Mouse (Mus musculus): ENCODE results near the gene Fem1a. TPM values are rescaled to one million over a fixed set of nuclear protein-coding genes. Genes with fewer than 3 reads are reported as not detected.

Fem1a gene
- polyA plus RNA-seq, 1 experiment from 2014 or later = 18.2 TPM

DNA sequence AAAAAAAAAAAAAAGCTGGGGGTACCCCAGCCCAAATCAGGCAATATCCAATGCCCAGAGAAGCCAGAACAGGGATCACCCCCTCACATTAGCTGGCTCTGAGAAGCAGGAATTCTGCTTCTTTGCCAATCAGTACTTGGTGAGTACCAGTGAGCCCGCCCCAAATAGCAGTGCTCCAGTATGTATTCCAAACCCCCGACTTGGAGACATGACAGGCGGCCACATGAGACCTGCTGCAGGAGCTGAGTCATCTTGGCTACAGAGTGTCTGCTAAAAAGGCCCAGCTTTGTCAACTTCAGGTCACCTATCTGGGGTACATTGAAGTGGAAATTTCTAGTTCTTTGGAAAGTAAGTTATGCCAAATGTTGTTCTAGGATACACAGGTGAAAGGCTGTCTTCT lies 30.0 kb upstream of the Fem1a start:
- H3K27me3 ChIP-seq = peaks cover 10% of the 10 kb centered on the region
- H3K9me3 ChIP-seq = no peaks in the 10 kb centered on the region
- no peak overlapping the region for H3K9ac ChIP-seq
- no peaks in the 10 kb centered on the region for H3K4me1 ChIP-seq
- no peaks in the 10 kb centered on the region for H3K36me3 ChIP-seq (replicated peaks)
- 76% methylated on average over 3 of the region's 3 CpGs for WGBS
- ATAC-seq (ENCODE audit: low FRiP score) = no peak
- no peak overlapping the region for H3K27ac ChIP-seq
- H3K4me3 ChIP-seq (replicated peaks) = no peak overlapping the region
- H3K4me2 ChIP-seq = no peak overlapping the region

DNA sequence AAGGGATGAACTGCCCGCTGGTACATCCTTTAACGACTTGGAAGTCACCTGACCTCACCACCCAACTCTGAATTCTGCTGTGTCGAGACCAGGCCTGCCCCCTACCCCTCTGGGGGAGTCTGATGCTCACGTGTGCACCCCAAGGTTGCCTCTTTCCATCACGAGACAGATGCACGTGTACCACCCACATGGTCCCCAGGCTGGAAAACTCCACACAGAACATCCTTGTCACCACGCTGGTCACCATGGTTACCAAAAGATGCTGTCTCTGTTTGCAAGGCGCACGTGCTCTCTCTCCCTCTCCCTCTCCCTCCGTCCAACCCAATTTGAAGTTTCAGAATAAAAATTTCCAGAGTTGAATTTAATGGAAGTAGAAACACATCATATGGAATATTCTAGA lies 26.7 kb upstream of the Fem1a start:
- no peak for ATAC-seq (ENCODE audit: low FRiP score)
- Histone ChIP-seq H3K27ac (no peak overlapping the region), H3K4me1 (peaks cover 12% of the 10 kb centered on the region), H3K36me3 (replicated peaks) (no peaks in the 10 kb centered on the region), H3K4me3 (replicated peaks) (no peak overlapping the region), H3K9ac (no peak overlapping the region), H3K9me3 (no peaks in the 10 kb centered on the region), H3K4me2 (no peak overlapping the region), H3K27me3 (peaks cover 10% of the 10 kb centered on the region)
- WGBS = 65% methylated on average over 10 of the region's 10 CpGs

DNA sequence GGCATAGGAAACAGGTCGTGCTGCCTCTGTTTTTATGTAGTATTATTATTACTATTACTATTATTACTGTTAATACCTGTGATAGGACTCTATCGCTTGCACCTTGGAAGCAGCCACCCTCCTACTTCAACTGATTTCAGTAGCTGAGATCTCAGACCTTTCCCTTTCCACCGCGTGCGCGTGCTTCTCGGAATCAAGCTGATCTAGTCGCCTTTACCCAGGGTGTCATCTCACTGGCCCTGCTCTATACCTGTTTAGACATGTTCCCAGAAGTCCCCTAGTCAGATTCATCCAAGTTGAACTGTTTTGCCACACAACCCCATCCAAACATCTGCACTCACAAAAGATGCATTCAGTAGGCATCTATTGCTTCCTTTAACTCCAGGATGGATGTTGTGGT lies 23.2 kb upstream of the Fem1a start:
- Histone ChIP-seq H3K27me3 (peaks cover 6% of the 10 kb centered on the region), H3K4me1 (peaks cover 16% of the 10 kb centered on the region), H3K27ac (0 out of 2 replicates have a peak overlapping the region, but pooled peaks have one; percentile 21), H3K4me2 (peak overlapping the region; percentile 36), H3K36me3 (replicated peaks) (no peaks in the 10 kb centered on the region), H3K4me3 (replicated peaks) (no peak overlapping the region), H3K9ac (no peak overlapping the region), H3K9me3 (no peaks in the 10 kb centered on the region)
- 57% methylated on average over 8 of the region's 8 CpGs for WGBS
- ATAC-seq (ENCODE audit: low FRiP score) = peak; percentile 33

DNA sequence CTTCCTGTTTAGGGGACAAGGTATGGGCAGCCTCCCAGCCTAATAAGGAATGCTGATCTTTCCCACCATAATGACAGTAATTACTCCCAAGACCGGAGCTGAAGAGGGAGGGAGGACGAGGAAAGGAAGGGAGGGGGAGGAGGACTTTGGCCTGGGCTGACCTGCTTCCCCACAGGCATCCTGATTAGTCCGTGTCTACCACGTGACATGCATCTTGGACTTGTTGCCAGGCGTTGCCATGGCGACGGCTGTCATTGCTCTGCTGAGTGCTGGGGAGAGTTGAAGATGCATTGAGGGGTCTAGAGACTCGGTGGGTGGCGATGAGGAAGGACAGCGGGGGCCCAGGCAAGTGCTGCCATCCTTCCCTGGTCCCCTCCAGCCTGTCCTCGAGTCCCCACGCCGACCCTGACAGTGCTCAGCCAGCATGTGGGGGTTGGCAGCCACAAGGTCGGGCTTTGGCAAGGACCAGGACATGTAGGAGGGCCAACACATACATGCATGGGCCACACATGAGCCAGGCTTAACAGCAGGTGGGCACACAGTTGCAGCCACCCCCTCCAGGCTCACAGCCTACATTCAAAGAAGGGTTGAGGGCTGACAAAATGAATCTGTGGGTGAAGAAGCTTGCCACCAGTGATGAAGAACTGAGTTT lies 22.7 kb upstream of the Fem1a start:
- Histone ChIP-seq H3K9me3 (no peaks in the 10 kb centered on the region), H3K27me3 (peaks cover 3% of the 10 kb centered on the region), H3K9ac (no peak overlapping the region), H3K4me2 (peak overlapping the region; percentile 36), H3K4me3 (replicated peaks) (no peak overlapping the region; the same call in 1 of the 2 replicates), H3K27ac (peak overlapping the region; percentile 38; the same call in 1 of the 2 replicates), H3K4me1 (peaks cover 16% of the 10 kb centered on the region), H3K36me3 (replicated peaks) (no peaks in the 10 kb centered on the region)
- WGBS = 4% methylated on average over 14 of the region's 14 CpGs
- peak; percentile 97 for ATAC-seq (ENCODE audit: low FRiP score)

DNA sequence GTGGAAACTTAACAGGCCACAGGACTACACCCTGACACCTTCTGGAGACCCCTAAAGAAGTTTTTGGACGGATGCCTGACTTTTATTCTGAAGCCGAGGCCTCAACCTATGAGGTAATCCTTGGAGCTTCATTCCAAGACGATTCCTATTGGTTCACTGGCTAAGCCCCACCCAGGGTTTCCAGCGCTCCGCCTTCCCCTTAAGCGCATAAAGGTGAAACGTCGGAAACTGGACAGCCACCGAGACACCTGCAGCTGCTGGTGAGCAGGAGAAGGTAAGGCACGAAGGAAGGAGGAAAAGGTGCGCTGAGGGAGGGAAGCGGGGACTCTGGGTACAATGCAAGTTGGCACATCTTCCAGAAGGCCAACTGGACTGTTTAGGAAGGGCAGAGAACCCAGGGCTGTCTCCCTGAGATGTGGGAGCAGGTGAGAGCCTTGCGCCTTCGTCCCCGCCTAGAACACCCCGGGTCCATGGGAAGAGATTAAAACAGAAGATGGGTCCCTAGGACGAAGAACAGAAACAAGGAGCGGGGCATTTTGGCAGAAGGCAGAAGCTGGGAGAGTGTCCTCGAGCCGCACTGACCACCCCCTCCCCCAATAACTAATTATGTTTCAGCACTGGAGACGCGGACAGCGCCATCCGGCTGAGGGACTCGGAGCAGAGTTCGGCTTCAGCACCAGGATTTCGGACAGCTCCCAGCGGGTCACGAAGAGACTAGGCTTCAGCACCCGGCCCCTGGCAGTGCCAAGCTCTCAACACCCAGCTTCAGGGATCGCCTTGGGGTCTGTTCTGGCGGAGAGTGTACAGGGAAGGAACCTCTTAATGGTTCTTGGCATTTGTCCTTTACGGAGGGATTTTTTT lies 14.8 kb upstream of the Fem1a start:
- ATAC-seq (ENCODE audit: low FRiP score) = peak; percentile 73; the same call in 1 of the 2 replicates
- Histone ChIP-seq H3K9me3 (no peaks in the 10 kb centered on the region), H3K4me3 (replicated peaks) (peak overlapping the region; percentile 39), H3K27ac (no peak overlapping the region), H3K36me3 (replicated peaks) (no peaks in the 10 kb centered on the region), H3K4me1 (peaks cover 6% of the 10 kb centered on the region; the same call in 1 of the 2 replicates), H3K9ac (peak overlapping the region; percentile 25; the same call in 1 of the 2 replicates), H3K4me2 (peak overlapping the region; percentile 45), H3K27me3 (peaks cover 19% of the 10 kb centered on the region)
- WGBS = under 1% methylated on average over 33 of the region's 33 CpGs

DNA sequence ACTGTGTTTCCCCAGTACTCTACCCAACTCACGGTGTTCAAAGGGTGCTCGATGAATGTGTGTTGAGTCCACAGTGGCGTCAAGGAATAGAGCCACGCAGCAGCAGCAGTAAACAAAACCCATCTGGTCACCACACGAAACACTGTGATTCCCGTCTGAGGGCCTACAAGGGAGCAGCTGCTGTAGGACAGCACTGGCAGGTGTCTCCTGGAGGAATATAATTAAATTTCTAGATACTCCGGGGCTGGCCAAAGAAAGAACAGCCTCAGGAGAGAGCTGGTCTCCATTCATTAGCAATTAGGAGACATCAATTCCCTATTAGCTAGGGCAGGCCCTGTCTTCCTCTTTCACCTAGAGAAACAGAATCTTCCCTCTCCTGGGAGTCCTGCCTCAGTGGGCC lies 11.0 kb upstream of the Fem1a start:
- ATAC-seq (ENCODE audit: low FRiP score) = 0 out of 2 replicates have a peak, but pooled peaks have one; percentile 30

DNA sequence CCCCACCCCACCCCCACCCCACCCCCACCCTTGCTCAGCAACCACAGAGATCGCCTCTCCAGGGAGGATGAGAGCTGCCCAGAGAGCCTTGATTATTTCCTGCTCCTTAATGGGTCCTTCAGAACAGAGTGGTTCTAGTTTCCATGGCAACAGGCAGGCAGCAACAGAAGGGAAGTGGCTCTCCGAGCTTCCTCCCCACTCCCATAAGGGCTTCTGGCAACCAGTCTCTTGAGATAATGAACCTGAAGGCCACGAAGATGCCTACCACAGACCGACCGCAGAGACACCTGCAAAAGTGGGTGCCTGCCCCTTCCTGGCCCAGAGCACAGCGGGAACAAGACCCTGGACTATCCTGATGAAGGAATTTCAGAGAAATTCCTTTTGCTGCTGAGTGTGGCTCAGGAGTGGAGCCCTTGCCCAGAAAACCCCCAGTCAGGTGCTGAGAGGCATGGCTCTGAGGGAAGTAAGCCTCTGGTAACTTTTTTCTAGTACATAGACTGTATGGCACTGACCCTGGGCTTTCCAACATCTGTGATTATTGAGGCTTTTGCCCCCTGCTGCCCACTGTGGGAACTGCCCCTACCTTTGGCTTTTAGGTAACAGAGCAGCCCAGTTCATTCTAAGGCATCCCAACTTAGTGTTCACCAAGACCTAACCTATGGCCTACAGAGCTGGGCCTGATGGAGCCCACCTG lies 5.3 kb upstream of the Fem1a start:
- Histone ChIP-seq H3K4me2 (peak overlapping the region; percentile 22), H3K27ac (peak overlapping the region; percentile 84), H3K4me1 (peaks cover 13% of the 10 kb centered on the region), H3K27me3 (0 out of 2 replicates have a peak, but pooled peaks cover 9% of the 10 kb centered on the region), H3K9me3 (no peaks in the 10 kb centered on the region), H3K36me3 (replicated peaks) (no peaks in the 10 kb centered on the region), H3K9ac (no peak overlapping the region), H3K4me3 (replicated peaks) (no peak overlapping the region)
- WGBS = 22% methylated on average over 6 of the region's 6 CpGs
- peak; percentile 65 for ATAC-seq (ENCODE audit: low FRiP score)

More for the DNA sequence above, 11.0 kb upstream of the Fem1a start:
- Histone ChIP-seq H3K9ac (no peak overlapping the region), H3K4me3 (replicated peaks) (no peak overlapping the region), H3K27me3 (peaks cover 24% of the 10 kb centered on the region), H3K4me2 (no peak overlapping the region), H3K9me3 (no peaks in the 10 kb centered on the region), H3K4me1 (peaks cover 5% of the 10 kb centered on the region), H3K36me3 (replicated peaks) (no peaks in the 10 kb centered on the region), H3K27ac (no peak overlapping the region)
- WGBS = 66% methylated on average over 7 of the region's 7 CpGs

DNA sequence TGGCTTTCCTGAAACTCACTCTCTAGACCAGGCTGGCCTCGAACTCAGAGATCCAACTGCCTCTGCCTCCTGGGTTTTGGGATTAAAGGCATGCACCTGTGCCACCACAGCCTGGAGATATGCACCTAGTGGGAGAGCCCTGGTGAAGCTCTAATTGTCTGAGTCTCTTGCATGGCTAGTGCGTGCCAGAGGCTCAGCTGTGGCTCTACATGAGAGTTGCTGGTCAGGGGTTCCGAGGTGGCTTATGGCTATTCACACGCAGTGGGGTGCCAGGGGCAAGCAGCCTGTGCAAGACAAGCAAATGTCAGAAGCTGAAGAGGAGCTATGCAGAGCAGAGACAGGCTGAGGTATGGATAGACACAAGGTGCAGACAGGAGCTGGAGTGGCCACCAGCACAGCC lies 1.9 kb upstream of the Fem1a start:
- no peak overlapping the region for H3K4me3 ChIP-seq (replicated peaks)
- peaks cover 37% of the 10 kb centered on the region for H3K4me1 ChIP-seq
- H3K27me3 ChIP-seq = no peaks in the 10 kb centered on the region
- 80% methylated on average over 4 of the region's 4 CpGs for WGBS
- peaks cover 18% of the 10 kb centered on the region for H3K36me3 ChIP-seq (replicated peaks)
- H3K9me3 ChIP-seq = no peaks in the 10 kb centered on the region
- ATAC-seq (ENCODE audit: low FRiP score) = no peak
- H3K27ac ChIP-seq = no peak overlapping the region
- no peak overlapping the region for H3K9ac ChIP-seq
- no peak overlapping the region for H3K4me2 ChIP-seq

DNA sequence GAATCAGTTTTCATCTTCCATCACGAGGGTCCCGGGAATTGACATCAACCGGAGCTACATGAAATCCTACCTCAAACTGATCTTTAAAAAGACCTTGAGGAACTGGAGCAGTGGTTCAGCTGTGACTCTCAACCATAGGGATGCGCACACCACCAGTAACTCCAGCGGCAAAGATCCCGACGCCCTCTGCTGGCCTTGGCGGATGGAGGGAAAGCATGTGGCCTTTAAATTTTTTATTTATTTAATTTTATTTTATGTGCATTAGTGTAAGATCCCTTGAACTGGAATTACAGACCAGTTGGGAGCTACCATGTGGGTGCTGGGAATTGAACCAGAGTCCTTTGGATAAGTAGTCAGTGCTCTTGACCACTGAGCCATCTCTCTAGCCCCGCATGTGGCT lies 1.2 kb upstream of the Fem1a start:
- H3K4me2 ChIP-seq = peak overlapping the region; percentile 60
- H3K9me3 ChIP-seq = no peaks in the 10 kb centered on the region
- H3K4me3 ChIP-seq (replicated peaks) = peak overlapping the region; percentile 72; the same call in 1 of the 2 replicates
- H3K27me3 ChIP-seq = no peaks in the 10 kb centered on the region
- H3K36me3 ChIP-seq (replicated peaks) = peaks cover 25% of the 10 kb centered on the region
- no peak overlapping the region for H3K9ac ChIP-seq
- H3K4me1 ChIP-seq = peaks cover 44% of the 10 kb centered on the region
- H3K27ac ChIP-seq = peak overlapping the region; percentile 43
- no peak for ATAC-seq (ENCODE audit: low FRiP score)
- WGBS = 20% methylated on average over 9 of the region's 9 CpGs

DNA sequence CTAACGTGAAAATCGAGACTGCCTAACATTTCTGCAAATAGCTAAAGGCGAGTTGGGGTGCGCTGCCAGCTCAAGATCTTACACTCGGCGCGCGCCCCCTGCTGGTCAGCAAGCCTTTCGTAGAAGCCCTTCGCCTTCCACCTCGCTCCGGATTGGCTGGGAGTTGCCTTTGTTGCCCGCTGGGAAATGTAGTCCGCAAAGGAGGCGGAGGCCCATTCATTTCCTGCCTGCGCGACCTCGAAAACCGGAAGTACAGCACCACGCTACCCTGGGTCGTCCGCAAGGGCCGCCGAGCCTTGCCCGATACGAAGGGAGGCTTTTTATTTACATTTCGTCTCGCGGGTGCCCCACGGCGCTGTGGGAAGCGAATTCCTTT lies 759 bp upstream of the Fem1a start:
- H3K36me3 ChIP-seq (replicated peaks) = peaks cover 30% of the 10 kb centered on the region
- H3K9ac ChIP-seq = peak overlapping the region; percentile 41
- peak overlapping the region; percentile 72 for H3K4me3 ChIP-seq (replicated peaks)
- peak overlapping the region; percentile 60 for H3K4me2 ChIP-seq
- peak overlapping the region; percentile 90 for H3K27ac ChIP-seq
- no peaks in the 10 kb centered on the region for H3K9me3 ChIP-seq
- peak; percentile 94 for ATAC-seq (ENCODE audit: low FRiP score)
- WGBS = under 1% methylated on average over 32 of the region's 32 CpGs
- H3K27me3 ChIP-seq = no peaks in the 10 kb centered on the region
- peaks cover 43% of the 10 kb centered on the region for H3K4me1 ChIP-seq

DNA sequence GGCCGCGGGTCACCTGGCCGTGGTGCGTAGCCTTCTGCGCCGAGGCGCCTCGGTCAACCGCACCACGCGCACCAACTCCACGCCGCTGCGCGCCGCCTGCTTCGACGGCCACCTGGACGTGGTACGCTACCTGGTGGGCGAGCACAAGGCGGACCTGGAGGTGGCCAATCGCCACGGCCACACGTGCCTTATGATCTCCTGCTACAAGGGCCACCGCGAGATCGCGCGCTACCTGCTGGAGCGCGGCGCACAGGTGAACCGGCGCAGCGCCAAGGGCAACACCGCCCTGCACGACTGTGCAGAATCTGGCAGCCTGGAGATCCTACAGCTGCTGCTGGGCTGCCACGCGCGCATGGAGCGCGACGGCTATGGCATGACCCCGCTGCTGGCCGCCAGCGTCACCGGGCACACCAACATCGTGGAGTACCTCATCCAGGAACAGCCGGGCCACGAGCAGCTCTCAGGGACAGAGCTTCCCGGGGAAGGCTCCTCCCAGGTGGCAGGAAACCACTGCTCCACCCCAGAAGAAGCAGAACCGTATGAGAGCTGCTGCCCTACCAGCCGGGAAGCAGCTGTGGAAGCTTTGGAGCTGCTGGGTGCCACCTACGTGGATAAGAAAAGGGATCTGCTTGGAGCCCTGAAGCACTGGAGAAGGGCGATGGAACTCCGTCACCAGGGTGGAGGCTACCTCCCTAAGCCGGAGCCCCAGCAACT lies 728 bp downstream of the Fem1a start:
- ATAC-seq (ENCODE audit: low FRiP score) = no peak
- H3K27me3 ChIP-seq = no peaks in the 10 kb centered on the region
- H3K4me2 ChIP-seq = peak overlapping the region; percentile 98
- 12% methylated on average over 58 of the region's 58 CpGs for WGBS
- H3K4me1 ChIP-seq = peaks cover 45% of the 10 kb centered on the region
- peak overlapping the region; percentile 69 for H3K9ac ChIP-seq
- H3K9me3 ChIP-seq = no peaks in the 10 kb centered on the region
- peak overlapping the region; percentile 72 for H3K4me3 ChIP-seq (replicated peaks)
- H3K27ac ChIP-seq = peak overlapping the region; percentile 70; the same call in 1 of the 2 replicates
- H3K36me3 ChIP-seq (replicated peaks) = peaks cover 43% of the 10 kb centered on the region
